Mouse (Mus musculus) Muller cell, postnatal 12 days (primary cell): ENCODE measurements at regions not wholly inside any gene's neighbourhood (a gene's known extent, or its start where the extent isn't known, plus 50 kb on each side); places are given as distances from the start of the nearest gene placed in this dataset.
A peak's percentile ranks its signal among the peaks of the same experiment; 100 is the strongest.

ENCODE experiments used
- DNase-seq: peaks from one replicate; pipeline ENCODE4 v3.0.0-alpha.2; 2015; ENCODE audit errors: inconsistent ontology term

DNA sequence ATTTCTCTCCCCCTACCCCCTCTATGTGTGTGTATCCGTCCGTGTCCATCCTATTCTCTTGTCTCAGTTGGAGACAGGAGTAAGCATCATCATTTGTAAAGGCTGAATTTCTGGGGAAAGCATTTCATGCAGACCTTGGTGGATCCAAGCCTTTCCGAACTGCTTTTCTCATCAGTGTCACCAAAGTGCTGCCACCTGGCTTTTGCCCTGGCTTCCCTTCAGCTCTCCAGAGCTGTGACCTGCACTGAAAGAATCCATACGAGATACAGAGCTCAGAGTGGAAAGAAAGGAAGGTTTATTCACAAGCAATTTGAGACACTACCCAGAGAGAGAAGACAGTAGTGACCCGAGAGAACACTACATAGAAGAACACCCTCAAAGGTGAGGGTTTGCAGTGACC lies 248.1 kb downstream of the Cxcl12 start:
- no peak for DNase-seq

DNA sequence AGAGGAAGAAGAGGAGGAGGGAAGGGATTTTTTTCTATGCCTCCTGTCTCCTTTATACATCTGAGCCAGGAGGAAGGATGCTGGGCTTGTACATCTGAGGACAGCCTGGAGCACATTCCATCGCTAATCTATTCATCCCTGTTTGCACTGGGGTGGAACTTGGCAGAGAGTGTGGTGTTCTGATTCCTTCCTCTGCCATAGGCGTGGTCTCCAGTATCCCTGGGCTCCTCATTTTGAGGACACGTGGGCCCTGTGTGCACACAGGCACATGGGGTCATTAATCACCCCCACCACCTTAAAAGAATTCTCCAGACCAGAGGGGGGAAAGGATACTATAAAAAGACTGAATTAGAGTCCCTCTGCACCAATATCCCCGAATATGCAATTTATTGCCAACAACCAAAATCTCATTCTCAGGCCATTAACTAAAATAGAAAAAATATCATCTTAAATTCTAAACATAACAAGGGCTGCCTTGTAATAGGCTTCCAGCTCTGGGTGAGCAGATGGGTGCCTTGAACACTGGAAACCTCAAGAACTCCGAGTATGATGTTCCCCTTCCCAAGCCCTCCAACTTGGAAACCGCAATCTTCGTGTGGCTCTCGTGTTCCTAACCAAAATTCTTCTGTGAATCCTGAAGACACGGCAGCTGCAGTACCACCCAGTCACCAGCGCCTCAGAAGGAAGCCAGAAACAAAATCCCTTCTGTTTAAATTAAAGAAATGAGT lies 254.7 kb downstream of the Cxcl12 start:
- no peak for DNase-seq

DNA sequence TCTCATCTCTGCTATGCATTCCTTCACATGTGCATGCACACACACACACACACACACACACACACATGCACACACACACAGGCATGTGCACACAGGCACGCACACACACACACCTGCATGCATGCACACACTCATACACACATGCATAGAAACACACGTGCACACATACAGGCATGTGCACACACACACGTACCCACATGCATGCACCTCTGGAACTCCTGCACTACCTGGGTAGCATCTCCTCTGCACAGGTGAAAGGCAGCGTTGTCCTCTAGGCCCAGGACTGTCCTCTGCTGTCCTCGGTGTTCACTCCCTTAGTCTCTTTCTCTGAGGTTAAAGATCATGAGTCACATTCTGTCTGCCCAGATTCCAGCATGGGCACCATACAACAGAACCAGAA lies 258.0 kb downstream of the Cxcl12 start:
- DNase-seq = no peak

DNA sequence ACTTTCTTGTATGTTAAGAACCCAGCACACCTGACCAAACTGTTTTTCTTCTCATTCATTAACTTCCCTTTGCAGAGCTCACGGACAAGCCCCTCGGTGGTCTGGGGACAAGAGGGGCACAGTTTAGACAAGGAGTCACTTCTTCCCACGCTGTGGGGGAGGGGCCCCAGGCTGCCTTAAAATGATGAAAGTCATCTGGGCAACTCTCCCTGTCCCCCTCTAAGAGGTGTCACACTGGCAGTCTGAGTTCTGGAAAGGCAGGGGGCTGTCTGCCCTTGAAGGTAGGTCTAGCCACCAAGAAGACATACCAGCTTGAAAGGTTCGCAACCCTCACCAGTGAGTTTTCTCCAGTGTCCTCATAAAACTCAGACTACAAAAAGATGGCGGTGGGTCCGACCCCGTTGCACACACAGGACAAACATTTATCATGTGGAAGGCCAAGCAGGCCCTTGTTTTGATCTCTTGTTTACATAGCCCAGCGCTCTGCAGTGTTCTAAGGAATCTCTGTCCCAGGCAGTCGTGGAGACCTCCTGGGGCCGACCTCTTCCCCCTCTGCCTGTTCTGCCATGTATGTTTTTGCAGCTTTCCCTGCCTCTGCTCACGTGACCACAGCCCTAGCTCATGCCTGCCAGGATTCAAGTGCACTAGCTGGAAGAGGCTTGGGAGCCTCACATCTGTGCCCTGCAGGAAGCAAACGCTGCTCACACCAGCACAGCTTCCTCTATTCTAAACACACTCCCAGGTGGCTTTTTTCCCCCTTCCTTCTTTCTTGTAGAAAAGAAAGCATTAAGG lies 259.2 kb downstream of the Cxcl12 start:
- DNase-seq = no peak

- no peak for DNase-seq
Observed at GRCm38 (mm10) chr6:117428441-117428840, 260.1 kb downstream of the Cxcl12 start.

GRCm38 (mm10) chr6:117430876-117431781 lies 262.8 kb downstream of the Cxcl12 start:
- DNase-seq = peak; percentile 36

- DNase-seq = no peak
Observed at GRCm38 (mm10) chr6:117436851-117437250, 268.5 kb downstream of the Cxcl12 start.

GRCm38 (mm10) chr6:117437411-117438101 lies 269.2 kb downstream of the Cxcl12 start:
- DNase-seq = peak; percentile 97

- DNase-seq = no peak
Observed at GRCm38 (mm10) chr6:117448652-117449051, 280.3 kb downstream of the Cxcl12 start.

DNA sequence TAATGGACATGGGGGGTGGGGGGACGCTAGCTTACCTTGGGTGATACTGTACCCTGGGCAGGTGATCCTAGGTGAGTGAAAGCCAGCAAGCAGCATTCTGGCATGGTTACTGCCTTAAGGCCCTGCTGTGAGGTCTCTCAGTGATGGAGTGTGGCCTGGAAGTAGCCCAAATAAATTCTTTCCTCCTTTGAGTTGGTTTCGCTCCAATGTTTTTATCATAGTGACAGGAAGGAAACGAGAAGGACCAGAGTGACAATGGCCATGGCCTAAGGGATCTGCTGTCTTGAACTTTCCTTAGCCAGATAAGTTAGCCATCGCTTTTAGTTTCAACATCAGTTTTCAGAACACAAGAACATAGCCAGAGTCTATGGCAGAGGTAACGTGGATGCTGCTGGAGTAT lies 282.7 kb downstream of the Cxcl12 start:
- DNase-seq = no peak

GRCm38 (mm10) chr6:117460193-117460592 lies 291.9 kb downstream of the Cxcl12 start:
- no peak for DNase-seq

DNA sequence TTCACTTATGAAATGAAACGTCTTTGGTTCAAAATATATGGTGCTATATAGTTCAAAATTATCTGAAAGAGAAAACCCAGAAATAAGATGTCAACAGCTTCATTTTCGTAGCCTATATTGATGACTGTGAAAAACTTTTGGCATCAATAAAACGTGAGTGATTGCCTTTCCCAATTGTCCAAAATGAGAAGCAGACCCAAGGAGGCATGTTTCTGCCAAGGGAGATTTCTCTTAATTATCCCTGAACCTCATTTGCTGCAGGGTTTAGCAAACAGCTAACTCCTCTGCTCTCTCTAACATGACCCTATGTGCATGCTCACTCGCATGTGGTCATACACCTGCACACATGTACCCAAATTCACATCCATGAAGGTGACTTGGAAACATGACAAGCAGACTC lies 296.8 kb downstream of the Cxcl12 start:
- DNase-seq = no peak

- no peak for DNase-seq
Observed at GRCm38 (mm10) chr6:117465606-117466174, 297.4 kb downstream of the Cxcl12 start.

- DNase-seq = no peak
Observed at GRCm38 (mm10) chr6:117479376-117479775, 311.0 kb downstream of the Cxcl12 start.

GRCm38 (mm10) chr6:117480396-117480795 lies 312.1 kb downstream of the Cxcl12 start:
- DNase-seq = no peak

GRCm38 (mm10) chr6:117489161-117489560 lies 320.8 kb downstream of the Cxcl12 start:
- DNase-seq = no peak

GRCm38 (mm10) chr6:117489761-117490396 lies 321.5 kb downstream of the Cxcl12 start:
- no peak for DNase-seq

- DNase-seq = no peak
Observed at GRCm38 (mm10) chr6:117494971-117495370, 326.6 kb downstream of the Cxcl12 start.

- DNase-seq = no peak
Observed at GRCm38 (mm10) chr6:117497337-117497736, 329.0 kb downstream of the Cxcl12 start.

DNA sequence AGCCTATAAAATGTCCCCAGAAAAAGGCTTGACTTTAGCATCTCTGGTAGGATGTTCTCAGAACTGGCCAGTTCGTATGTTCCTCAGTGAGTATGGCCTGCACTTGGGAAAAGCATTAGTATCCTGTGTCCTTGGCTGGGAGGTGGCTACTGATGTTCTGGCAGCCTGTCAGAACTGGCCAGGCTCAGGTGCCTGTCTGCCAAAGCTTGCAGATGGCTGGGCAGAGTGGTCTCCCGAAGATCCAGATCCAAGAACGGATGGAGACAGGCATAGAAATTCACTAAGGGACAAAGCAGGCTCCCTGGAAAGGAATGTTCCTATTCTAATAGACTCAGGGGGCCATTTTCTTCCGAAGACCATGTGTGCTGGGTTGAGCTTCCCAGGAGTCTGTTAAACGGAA lies 329.6 kb downstream of the Cxcl12 start:
- DNase-seq = no peak

DNA sequence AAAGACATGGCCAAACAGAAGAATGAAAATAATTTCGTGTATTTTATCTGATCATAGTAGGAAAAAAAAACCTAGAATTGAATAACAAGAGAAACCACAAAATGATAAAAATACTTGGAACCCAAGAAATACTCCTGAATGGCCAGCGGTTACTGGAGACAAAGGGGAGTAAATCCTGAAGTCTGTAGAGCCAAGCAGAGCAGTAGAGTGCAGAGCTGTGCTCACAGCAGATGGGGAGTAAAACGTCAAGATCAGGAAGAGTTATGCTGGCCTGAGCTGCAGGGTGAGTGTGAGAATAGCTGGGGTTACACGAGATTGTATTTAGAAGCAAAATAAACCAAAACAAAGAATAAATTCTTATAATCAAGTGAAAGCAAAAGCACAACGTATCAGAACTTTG lies 334.0 kb downstream of the Cxcl12 start:
- DNase-seq = no peak
